Mouse (Mus musculus): ENCODE results near the gene Zfp292.
A peak's percentile ranks its signal among the peaks of the same experiment; 100 is the strongest.

DNA sequence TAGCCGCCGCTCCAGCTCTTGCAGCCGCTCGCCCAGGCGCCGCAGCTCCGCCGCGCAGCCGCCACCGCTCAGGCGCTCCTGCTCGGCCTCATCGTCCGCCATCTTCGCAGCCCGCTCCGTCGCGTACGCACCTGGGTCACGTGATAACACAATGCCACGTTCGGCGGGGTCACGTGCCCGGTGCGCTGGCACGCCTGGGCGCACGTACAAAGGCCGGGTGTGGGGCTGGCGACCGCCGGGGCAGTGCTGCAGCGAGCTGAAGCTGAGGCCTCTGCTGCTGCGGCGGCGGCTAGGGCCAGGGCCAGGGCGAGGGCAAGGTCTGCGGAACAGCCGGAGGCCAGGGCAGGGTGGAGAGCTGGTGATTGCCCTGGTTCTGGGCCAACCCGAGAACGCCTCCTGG is at the start of gene Zfp292:
- TF ChIP-seq POLR2A (IDR thresholded peaks at IDR 0.05; ENCODE audit: insufficient read length, low read depth) (peak; percentile 93), MYOD1 (IDR thresholded peaks at IDR 0.05; ENCODE audit: control insufficient read depth in 1 of 3, insufficient read length in 2 of 3, low read depth in 2 of 3) (peak in 1 of 3 experiments; percentile 47), USF1 (IDR thresholded peaks at IDR 0.05; ENCODE audit: low read depth) (peak; percentile 98), SRF (IDR thresholded peaks at IDR 0.05; ENCODE audit: control insufficient read depth, insufficient read length, low read depth) (no peak), TCF12 (IDR thresholded peaks at IDR 0.05; ENCODE audit: insufficient read depth, poor library complexity, severe bottlenecking) (no peak)
